Mouse (Mus musculus): ENCODE measurements around the gene Il10ra.

GRCm38 (mm10) chr9:45274635-45275034, 5.7 kb upstream of the Il10ra start:
- TF ChIP-seq POLR2A (IDR thresholded peaks at IDR 0.05; ENCODE audit: borderline replicate concordance, extremely low read depth, insufficient read depth, insufficient read length, poor library complexity, severe bottlenecking) (no peak), CTCF (IDR thresholded peaks at IDR 0.05; ENCODE audit: borderline replicate concordance, extremely low read depth, insufficient read depth, insufficient read length) (no peak)
